Mouse (Mus musculus): ENCODE data around the gene Prkab1.

DNA sequence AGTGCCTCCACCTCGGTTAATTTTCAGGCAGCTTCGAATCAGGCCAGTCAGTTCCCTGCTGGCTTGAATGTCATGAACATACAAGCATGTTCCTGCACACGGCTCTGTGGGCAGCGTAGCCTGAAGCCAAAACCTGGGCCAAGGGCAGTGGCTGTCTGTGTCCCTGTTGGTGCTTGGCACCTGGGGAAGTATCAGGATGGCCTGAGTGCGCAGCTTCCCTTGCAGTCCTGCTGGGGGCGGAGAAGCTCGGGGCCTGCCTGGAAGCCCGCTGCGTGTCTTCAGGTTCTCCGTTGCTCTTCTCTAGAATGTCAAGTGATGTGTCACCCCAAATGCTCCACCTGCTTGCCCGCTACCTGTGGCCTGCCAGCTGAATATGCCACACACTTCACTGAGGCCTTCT is 39.2 kb downstream of the Prkab1 start:
- no peak for TF ChIP-seq GATA1 (IDR thresholded peaks at IDR 0.05; ENCODE audit: borderline replicate concordance, low read length)
- no peak for TF ChIP-seq FLI1 (IDR thresholded peaks at IDR 0.05; ENCODE audit: low read length)

Measured in megakaryocyte, embryonic 14.5 days (primary cell).